Mouse (Mus musculus) cortical plate, adult 2 months (tissue): ENCODE measurements around the gene Mamdc4. TPM values are rescaled to one million over a fixed set of nuclear protein-coding genes. Genes with fewer than 3 reads are reported as not detected.
A peak's percentile ranks its signal among the peaks of the same experiment; 100 is the strongest.
"Not testable (repeated sequence)": the region's sequence is repeated elsewhere in the genome, so short reads cannot be mapped to it uniquely, and the experiment has no call there.

Source experiments
- H3K27ac ChIP-seq: fragments of 200-500 bp; 2 replicates; pipeline ENCODE4 v1.5.1; 2012; ENCODE audit warnings: low read length, control low read depth, inconsistent platforms; ENCODE audit not compliant: insufficient read depth
- H3K4me1 ChIP-seq: fragments of 200-500 bp; 2 replicates; pipeline ENCODE4 v1.6.1; 2011; ENCODE audit warnings: low read length; ENCODE audit not compliant: control insufficient read depth, insufficient read depth
- H3K4me3 ChIP-seq: fragments of 200-500 bp; 2 replicates; pipeline ENCODE4 v1.5.1; 2011; ENCODE audit warnings: mild to moderate bottlenecking, low read length, control low read depth; ENCODE audit not compliant: insufficient read depth
- CTCF ChIP-seq: fragments of 200-500 bp; IDR thresholded peaks from 2 replicates; pipeline ENCODE4 v1.5.1; 2011; ENCODE audit warnings: mild to moderate bottlenecking, control low read depth, low read length; ENCODE audit not compliant: insufficient read depth; ENCODE audit errors: extremely low read depth
- POLR2A ChIP-seq: fragments of 200-500 bp; IDR thresholded peaks from 2 replicates; pipeline ENCODE4 v1.6.1; 2011; ENCODE audit warnings: mild to moderate bottlenecking, low read length, control low read depth; ENCODE audit not compliant: insufficient read depth; ENCODE audit errors: extremely low read depth
- polyA plus RNA-seq: library from polyadenylated mRNA; depleted of rRNA; stranded (reverse); fragments of >200 nt; gene quantifications from 2 replicates; pipeline ENCODE4 v1.2.3, GENCODE M21; 2012

Mamdc4 gene
- polyA plus RNA-seq, 1 experiment: 1.1 TPM

GRCm38 (mm10) chr2:25565741-25566140 lies 8.9 kb downstream of the Mamdc4 start:
- Histone ChIP-seq H3K4me3 (no peak overlapping the region), H3K27ac (no peak overlapping the region), H3K4me1 (no peaks in the 10 kb centered on the region)
- TF ChIP-seq CTCF: no peak
- TF ChIP-seq POLR2A: no peak

- TF ChIP-seq CTCF: no peak
- no peak for TF ChIP-seq POLR2A
- Histone ChIP-seq H3K4me1 (peaks cover 5% of the 10 kb centered on the region; the same call in 1 of the 2 replicates), H3K27ac (no peak overlapping the region)
Observed at GRCm38 (mm10) chr2:25561946-25562345, 12.7 kb downstream of the Mamdc4 start.

GRCm38 (mm10) chr2:25560551-25560950 lies 14.1 kb downstream of the Mamdc4 start:
- no peak overlapping the region for H3K27ac ChIP-seq
- H3K4me3 ChIP-seq: no peak overlapping the region
- peaks cover 5% of the 10 kb centered on the region; the same call in 1 of the 2 replicates for H3K4me1 ChIP-seq
- no peak for TF ChIP-seq POLR2A
- no peak for TF ChIP-seq CTCF

More at GRCm38 (mm10) chr2:25561946-25562345, 12.7 kb downstream of the Mamdc4 start:
- no peak overlapping the region for H3K4me3 ChIP-seq

GRCm38 (mm10) chr2:25558774-25559173 lies 15.9 kb downstream of the Mamdc4 start:
- Histone ChIP-seq H3K4me3 (peak overlapping the region; percentile 94; the same call in 1 of the 2 replicates), H3K27ac (no peak overlapping the region), H3K4me1 (peaks cover 5% of the 10 kb centered on the region; the same call in 1 of the 2 replicates)
- no peak for TF ChIP-seq CTCF
- no peak for TF ChIP-seq POLR2A

GRCm38 (mm10) chr2:25557964-25558360 lies 16.7 kb downstream of the Mamdc4 start:
- peak overlapping the region; percentile 94 for H3K4me3 ChIP-seq
- TF ChIP-seq CTCF (no peak), POLR2A (no peak)
- peaks cover 5% of the 10 kb centered on the region; the same call in 1 of the 2 replicates for H3K4me1 ChIP-seq
- H3K27ac ChIP-seq: peak overlapping the region; percentile 38

- peak within 1 kb of the TSS; percentile 94 for H3K4me3 ChIP-seq
- H3K27ac ChIP-seq: peak within 1 kb of the TSS; percentile 76
- H3K4me1 ChIP-seq: peaks cover 5% of the 10 kb centered on the region; the same call in 1 of the 2 replicates
- TF ChIP-seq POLR2A (peak; percentile 34; the same call in 1 of the 2 replicates), CTCF (no peak)
Observed at GRCm38 (mm10) chr2:25557221-25557963, 17.3 kb downstream of the Mamdc4 start, which contains the start of gene Edf1. Gene Edf1 (plus strand): TSS chr2:25557847.

GRCm38 (mm10) chr2:25556296-25556695 lies 18.3 kb downstream of the Mamdc4 start:
- H3K4me3 ChIP-seq: no peak overlapping the region
- no peak overlapping the region for H3K27ac ChIP-seq
- TF ChIP-seq POLR2A (no peak), CTCF (no peak)
- peaks cover 5% of the 10 kb centered on the region; the same call in 1 of the 2 replicates for H3K4me1 ChIP-seq

- H3K27ac ChIP-seq, H3K4me3 ChIP-seq, H3K4me1 ChIP-seq: not testable (repeated sequence)
Observed at GRCm38 (mm10) chr2:25555479-25555878, 19.2 kb downstream of the Mamdc4 start.

GRCm38 (mm10) chr2:25553171-25553786 lies 21.4 kb downstream of the Mamdc4 start:
- H3K4me3 ChIP-seq, H3K4me1 ChIP-seq, H3K27ac ChIP-seq: not testable (repeated sequence)

- no peaks in the 10 kb centered on the region for H3K4me1 ChIP-seq
- H3K27ac ChIP-seq: no peak overlapping the region
- no peak for TF ChIP-seq POLR2A
- peak; percentile 69 for TF ChIP-seq CTCF
- no peak overlapping the region for H3K4me3 ChIP-seq
Observed at GRCm38 (mm10) chr2:25551186-25551585, 23.5 kb downstream of the Mamdc4 start.
